Mouse (Mus musculus) neural tube, embryonic 13.5 days (tissue): ENCODE data around the gene Angpt4. TPM values are rescaled to one million over a fixed set of nuclear protein-coding genes. Genes with fewer than 3 reads are reported as not detected.

Experiments
- ATAC-seq: fragments of 200-750 bp; cut with Nextera tagmentation; 2 replicates; pipeline ENCODE4 v1.8.0; 2017; ENCODE audit warnings: low read depth, mild to moderate bottlenecking, moderate TSS enrichment, moderate library complexity
- H3K27ac ChIP-seq: fragments of 300-500 bp; sonication (generic); replicated peaks from 2 replicates; pipeline ENCODE4 v1.5.1; 2015; ENCODE audit warnings: moderate library complexity, mild to moderate bottlenecking, inconsistent platforms
- H3K27me3 ChIP-seq: fragments of 300-500 bp; sonication (generic); 2 replicates; pipeline ENCODE4 v1.6.1; 2015; ENCODE audit warnings: mild to moderate bottlenecking, inconsistent platforms
- H3K36me3 ChIP-seq: fragments of 300-500 bp; sonication (generic); 2 replicates; pipeline ENCODE4 v1.6.1; 2015; ENCODE audit warnings: mild to moderate bottlenecking, inconsistent platforms
- H3K4me1 ChIP-seq: fragments of 300-500 bp; sonication (generic); replicated peaks from 2 replicates; pipeline ENCODE4 v1.6.1; 2015; ENCODE audit warnings: inconsistent platforms
- H3K4me2 ChIP-seq: fragments of 300-500 bp; sonication (generic); 2 replicates; pipeline ENCODE4 v1.6.1; 2015; ENCODE audit warnings: inconsistent platforms, mild to moderate bottlenecking, moderate library complexity
- H3K4me3 ChIP-seq: fragments of 300-500 bp; sonication (generic); 2 replicates; pipeline ENCODE4 v1.5.1; 2015; ENCODE audit warnings: mild to moderate bottlenecking, inconsistent platforms
- H3K9ac ChIP-seq: fragments of 300-500 bp; sonication (generic); 2 replicates; pipeline ENCODE4 v1.6.1; 2015; ENCODE audit warnings: moderate library complexity, mild to moderate bottlenecking, inconsistent platforms
- H3K9me3 ChIP-seq: fragments of 300-500 bp; sonication (generic); 2 replicates; pipeline ENCODE4 v1.6.1; 2016; ENCODE audit warnings: inconsistent platforms
- WGBS: fragments of 180-500 bp; shearing (Covaris S2); methylation state at CpG from one replicate; pipeline ENCODE4 v1.1.7; 2015; 5-methylcytosine and 5-hydroxymethylcytosine counted together
- polyA plus RNA-seq: library from polyadenylated mRNA; unstranded; fragments of >200 nt; fragmentation: Nextera tagmentation; extraction: Ambion mirVana; gene quantifications from 2 replicates; pipeline ENCODE4 v1.2.1, GENCODE M21; 2015

The Angpt4 gene
- 0.63 and 0.81 TPM in 2 replicates for polyA plus RNA-seq

- H3K4me3 ChIP-seq = no peak within 1 kb of the TSS
- peaks cover 23% of the 10 kb centered on the region for H3K4me1 ChIP-seq
- ATAC-seq = no peak
- H3K27me3 ChIP-seq = no peaks in the 10 kb centered on the region
- no peaks in the 10 kb centered on the region for H3K36me3 ChIP-seq
- H3K27ac ChIP-seq = no peak within 1 kb of the TSS
- no peak within 1 kb of the TSS for H3K4me2 ChIP-seq
- no peaks in the 10 kb centered on the region for H3K9me3 ChIP-seq
- H3K9ac ChIP-seq = peak within 1 kb of the TSS; percentile 26
- WGBS = 63% methylated on average over 13 of the region's 13 CpGs
Measured at GRCm38 (mm10) chr2:151910919-151911500, at the start of gene Angpt4. Gene Angpt4 (plus strand): TSS chr2:151911210.

GRCm38 (mm10) chr2:151862257-151862810, 48.7 kb upstream of the Angpt4 start:
- H3K9ac ChIP-seq = no peak overlapping the region
- 44% methylated on average over 5 of the region's 5 CpGs for WGBS
- no peak overlapping the region for H3K4me3 ChIP-seq

GRCm38 (mm10) chr2:151864941-151865340, 46.1 kb upstream of the Angpt4 start:
- Histone ChIP-seq H3K36me3 (no peaks in the 10 kb centered on the region), H3K9ac (no peak overlapping the region), H3K27me3 (no peaks in the 10 kb centered on the region), H3K4me2 (no peak overlapping the region), H3K27ac (no peak overlapping the region), H3K4me1 (no peaks in the 10 kb centered on the region), H3K4me3 (no peak overlapping the region), H3K9me3 (no peaks in the 10 kb centered on the region)
- whole genome bisulfite sequencing = 87% methylated on average over 6 of the region's 6 CpGs
- ATAC-seq = no peak

More at GRCm38 (mm10) chr2:151862257-151862810, 48.7 kb upstream of the Angpt4 start:
- Histone ChIP-seq H3K4me1 (no peaks in the 10 kb centered on the region), H3K9me3 (no peaks in the 10 kb centered on the region), H3K36me3 (no peaks in the 10 kb centered on the region), H3K4me2 (no peak overlapping the region), H3K27me3 (no peaks in the 10 kb centered on the region), H3K27ac (no peak overlapping the region)
- no peak for ATAC-seq

GRCm38 (mm10) chr2:151866487-151866886, 44.5 kb upstream of the Angpt4 start:
- 0 out of 2 replicates have a peak, but pooled peaks have one; percentile 59 for ATAC-seq
- 35% methylated on average over 4 of the region's 4 CpGs for WGBS
- H3K9ac ChIP-seq = no peak overlapping the region

GRCm38 (mm10) chr2:151868196-151868595, 42.8 kb upstream of the Angpt4 start:
- Histone ChIP-seq H3K9ac (no peak overlapping the region), H3K27me3 (no peaks in the 10 kb centered on the region), H3K27ac (no peak overlapping the region), H3K4me3 (no peak overlapping the region), H3K4me2 (no peak overlapping the region), H3K36me3 (no peaks in the 10 kb centered on the region), H3K9me3 (no peaks in the 10 kb centered on the region), H3K4me1 (no peaks in the 10 kb centered on the region)
- WGBS = 85% methylated on average over 8 of the region's 8 CpGs
- ATAC-seq = no peak

More at GRCm38 (mm10) chr2:151866487-151866886, 44.5 kb upstream of the Angpt4 start:
- H3K36me3 ChIP-seq = no peaks in the 10 kb centered on the region
- no peak overlapping the region for H3K4me3 ChIP-seq
- H3K4me1 ChIP-seq = no peaks in the 10 kb centered on the region
- no peaks in the 10 kb centered on the region for H3K27me3 ChIP-seq
- H3K27ac ChIP-seq = no peak overlapping the region
- no peak overlapping the region for H3K4me2 ChIP-seq
- no peaks in the 10 kb centered on the region for H3K9me3 ChIP-seq

GRCm38 (mm10) chr2:151874551-151874950, 36.5 kb upstream of the Angpt4 start:
- Histone ChIP-seq H3K27me3 (0 out of 2 replicates have a peak, but pooled peaks cover 6% of the 10 kb centered on the region), H3K9me3 (no peaks in the 10 kb centered on the region), H3K4me1 (no peaks in the 10 kb centered on the region), H3K4me3 (no peak overlapping the region), H3K4me2 (no peak overlapping the region), H3K27ac (no peak overlapping the region), H3K9ac (no peak overlapping the region), H3K36me3 (no peaks in the 10 kb centered on the region)
- no peak for ATAC-seq

- H3K4me3 ChIP-seq = no peak overlapping the region
Measured at GRCm38 (mm10) chr2:151876012-151876485, 35.0 kb upstream of the Angpt4 start.

GRCm38 (mm10) chr2:151878645-151879044, 32.4 kb upstream of the Angpt4 start:
- Histone ChIP-seq H3K4me3 (no peak overlapping the region), H3K36me3 (no peaks in the 10 kb centered on the region), H3K4me1 (no peaks in the 10 kb centered on the region), H3K27me3 (0 out of 2 replicates have a peak, but pooled peaks cover 6% of the 10 kb centered on the region), H3K9me3 (no peaks in the 10 kb centered on the region), H3K27ac (no peak overlapping the region), H3K4me2 (no peak overlapping the region), H3K9ac (no peak overlapping the region)
- 83% methylated on average over 3 of the region's 3 CpGs for WGBS
- ATAC-seq = no peak

More at GRCm38 (mm10) chr2:151876012-151876485, 35.0 kb upstream of the Angpt4 start:
- no peak overlapping the region for H3K9ac ChIP-seq
- H3K4me1 ChIP-seq = no peaks in the 10 kb centered on the region
- H3K27ac ChIP-seq = no peak overlapping the region
- WGBS = 13% methylated on average over 8 of the region's 8 CpGs
- no peaks in the 10 kb centered on the region for H3K9me3 ChIP-seq
- H3K4me2 ChIP-seq = no peak overlapping the region
- H3K27me3 ChIP-seq = 0 out of 2 replicates have a peak, but pooled peaks cover 6% of the 10 kb centered on the region
- no peaks in the 10 kb centered on the region for H3K36me3 ChIP-seq
- ATAC-seq = peak; percentile 75

- 62% methylated on average over 2 of the region's 2 CpGs for WGBS
- ATAC-seq = no peak
- H3K27ac ChIP-seq = no peak overlapping the region
Measured at GRCm38 (mm10) chr2:151879760-151880159, 31.2 kb upstream of the Angpt4 start.

GRCm38 (mm10) chr2:151891031-151891430, 20.0 kb upstream of the Angpt4 start:
- no peak overlapping the region for H3K27ac ChIP-seq
- no peaks in the 10 kb centered on the region for H3K36me3 ChIP-seq
- H3K9me3 ChIP-seq = no peaks in the 10 kb centered on the region
- no peak overlapping the region for H3K9ac ChIP-seq
- no peak overlapping the region for H3K4me3 ChIP-seq
- no peak overlapping the region for H3K4me2 ChIP-seq
- 38% methylated on average over 6 of the region's 6 CpGs for WGBS
- no peaks in the 10 kb centered on the region for H3K27me3 ChIP-seq
- no peak; the same call in 1 of the 2 replicates for ATAC-seq
- peaks cover 5% of the 10 kb centered on the region; the same call in 1 of the 2 replicates for H3K4me1 ChIP-seq

More at GRCm38 (mm10) chr2:151879760-151880159, 31.2 kb upstream of the Angpt4 start:
- Histone ChIP-seq H3K27me3 (0 out of 2 replicates have a peak, but pooled peaks cover 6% of the 10 kb centered on the region), H3K4me1 (no peaks in the 10 kb centered on the region), H3K9me3 (no peaks in the 10 kb centered on the region), H3K9ac (no peak overlapping the region), H3K4me3 (no peak overlapping the region), H3K36me3 (no peaks in the 10 kb centered on the region), H3K4me2 (no peak overlapping the region)

GRCm38 (mm10) chr2:151893122-151893774, 17.8 kb upstream of the Angpt4 start:
- no peak overlapping the region for H3K9ac ChIP-seq
- no peaks in the 10 kb centered on the region for H3K36me3 ChIP-seq
- H3K9me3 ChIP-seq = no peaks in the 10 kb centered on the region
- WGBS = 52% methylated on average over 15 of the region's 15 CpGs
- H3K27ac ChIP-seq = no peak overlapping the region
- no peaks in the 10 kb centered on the region for H3K27me3 ChIP-seq
- no peak for ATAC-seq
- H3K4me3 ChIP-seq = no peak overlapping the region
- no peak overlapping the region for H3K4me2 ChIP-seq
- peaks cover 5% of the 10 kb centered on the region; the same call in 1 of the 2 replicates for H3K4me1 ChIP-seq
